Mouse (Mus musculus) testis, adult 2 months (tissue): Measurements from ENCODE around the gene Calu. TPM values are rescaled to one million over a fixed set of nuclear protein-coding genes. Genes with fewer than 3 reads are reported as not detected.

Experiments used
- H3K27ac ChIP-seq: fragments of 200-500 bp; 2 replicates; pipeline ENCODE4 v1.5.1; 2012; ENCODE audit warnings: low read depth, low read length; ENCODE audit not compliant: control insufficient read depth, insufficient read depth
- H3K27me3 ChIP-seq: fragments of 200-500 bp; 2 replicates; pipeline ENCODE4 v1.6.1; 2012; ENCODE audit warnings: mild to moderate bottlenecking, low read length, moderate library complexity; ENCODE audit not compliant: control insufficient read depth, insufficient read depth
- H3K36me3 ChIP-seq: fragments of 200-500 bp; 2 replicates; pipeline ENCODE4 v1.6.1; 2012; ENCODE audit warnings: mild to moderate bottlenecking, low read length; ENCODE audit not compliant: control insufficient read depth, insufficient read depth
- H3K4me1 ChIP-seq: fragments of 200-500 bp; 2 replicates; pipeline ENCODE4 v1.6.1; 2012; ENCODE audit warnings: low read length; ENCODE audit not compliant: control insufficient read depth, insufficient read depth
- H3K4me3 ChIP-seq: fragments of 200-500 bp; 2 replicates; pipeline ENCODE4 v1.5.1; 2012; ENCODE audit warnings: low read depth, mild to moderate bottlenecking, low read length, moderate library complexity, mixed read lengths; ENCODE audit not compliant: control insufficient read depth
- CTCF ChIP-seq: fragments of 200-500 bp; IDR thresholded peaks from 2 replicates; pipeline ENCODE4 v1.5.1; 2012; ENCODE audit warnings: low read depth, mild to moderate bottlenecking, inconsistent platforms, low read length, moderate library complexity; ENCODE audit not compliant: control insufficient read depth, insufficient read depth, insufficient replicate concordance
- POLR2A ChIP-seq: fragments of 200-500 bp; IDR thresholded peaks from 2 replicates; pipeline ENCODE4 v1.6.1; 2012; ENCODE audit warnings: low read depth, mild to moderate bottlenecking, inconsistent platforms, low read length, moderate library complexity; ENCODE audit not compliant: control insufficient read depth
- polyA plus RNA-seq: library from polyadenylated mRNA; depleted of rRNA; stranded (reverse); fragments of >200 nt; gene quantifications from 2 replicates; pipeline ENCODE4 v1.2.3, GENCODE M21; 2012

Gene Calu
- polyA plus RNA-seq, 1 experiment = 13.5 TPM

GRCm38 (mm10) chr6:29347189-29347588 is 680 bp upstream of the Calu start:
- Histone ChIP-seq H3K27ac (peak overlapping the region; percentile 90), H3K27me3 (no peaks in the 10 kb centered on the region), H3K4me3 (peak overlapping the region; percentile 99), H3K36me3 (no peaks in the 10 kb centered on the region), H3K4me1 (peaks cover 2% of the 10 kb centered on the region; the same call in 1 of the 2 replicates)
- TF ChIP-seq POLR2A = no peak
- no peak for TF ChIP-seq CTCF

DNA sequence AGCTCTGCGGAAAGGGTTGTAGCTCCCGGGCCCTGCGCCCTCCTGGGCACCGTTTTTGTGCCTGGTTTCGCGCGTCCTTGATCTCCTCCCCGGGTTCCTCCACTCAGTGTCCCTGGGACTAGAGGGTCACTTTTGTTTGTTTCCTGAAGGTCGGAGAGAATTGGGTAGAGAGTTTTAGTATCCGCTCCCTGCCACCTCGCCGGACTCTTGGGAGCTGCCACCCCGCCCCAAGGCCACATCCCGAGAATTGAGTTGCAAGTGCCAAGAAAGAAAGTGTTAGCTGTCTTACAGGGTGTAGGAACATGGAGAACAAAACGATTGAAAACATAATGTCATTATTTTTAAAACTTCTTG is 479 bp downstream of the Calu start:
- H3K36me3 ChIP-seq = no peaks in the 10 kb centered on the region
- no peak for TF ChIP-seq POLR2A
- no peak for TF ChIP-seq CTCF
- H3K27ac ChIP-seq = peak overlapping the region; percentile 87
- no peaks in the 10 kb centered on the region for H3K27me3 ChIP-seq
- peaks cover 2% of the 10 kb centered on the region; the same call in 1 of the 2 replicates for H3K4me1 ChIP-seq
- peak overlapping the region; percentile 99 for H3K4me3 ChIP-seq

- Histone ChIP-seq H3K27me3 (no peaks in the 10 kb centered on the region), H3K4me1 (peaks cover 2% of the 10 kb centered on the region; the same call in 1 of the 2 replicates), H3K36me3 (no peaks in the 10 kb centered on the region), H3K4me3 (no peak overlapping the region), H3K27ac (no peak overlapping the region)
- TF ChIP-seq POLR2A (no peak), CTCF (no peak)
Measured at GRCm38 (mm10) chr6:29351613-29352012, 3.7 kb downstream of the Calu start.

GRCm38 (mm10) chr6:29352816-29353215 is 4.9 kb downstream of the Calu start:
- Histone ChIP-seq H3K36me3 (no peaks in the 10 kb centered on the region; the same call in 1 of the 2 replicates), H3K4me1 (peaks cover 2% of the 10 kb centered on the region; the same call in 1 of the 2 replicates), H3K27ac (no peak overlapping the region), H3K27me3 (no peaks in the 10 kb centered on the region), H3K4me3 (no peak overlapping the region)
- TF ChIP-seq CTCF (no peak), POLR2A (no peak)

DNA sequence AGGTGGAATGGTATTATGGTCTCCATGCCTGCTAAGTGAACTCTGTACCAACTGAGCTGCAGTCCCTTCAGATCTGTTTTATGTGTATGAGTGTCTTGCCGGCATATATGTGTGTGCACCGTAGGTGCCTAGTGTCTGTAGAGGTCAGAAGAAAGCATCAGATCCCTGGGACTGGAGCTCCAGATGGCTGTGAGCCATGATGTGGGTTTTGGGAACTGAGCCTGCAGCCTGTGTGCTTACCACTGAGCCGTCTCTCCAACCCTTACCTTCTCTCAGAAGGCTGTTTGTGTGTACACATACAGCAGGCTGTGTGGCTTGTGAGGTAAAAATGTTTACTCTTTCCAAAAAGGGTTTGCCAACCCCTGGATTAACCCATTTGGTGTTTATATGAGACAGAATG is 11.5 kb downstream of the Calu start:
- H3K27me3 ChIP-seq = no peaks in the 10 kb centered on the region
- H3K27ac ChIP-seq = no peak overlapping the region
- H3K4me3 ChIP-seq = no peak overlapping the region
- no peaks in the 10 kb centered on the region; the same call in 1 of the 2 replicates for H3K36me3 ChIP-seq
- no peak for TF ChIP-seq CTCF
- no peak for TF ChIP-seq POLR2A
- no peaks in the 10 kb centered on the region for H3K4me1 ChIP-seq

GRCm38 (mm10) chr6:29360211-29360610 is 12.3 kb downstream of the Calu start:
- no peak for TF ChIP-seq POLR2A
- no peak for TF ChIP-seq CTCF
- Histone ChIP-seq H3K27me3 (no peaks in the 10 kb centered on the region), H3K4me1 (no peaks in the 10 kb centered on the region), H3K36me3 (no peaks in the 10 kb centered on the region; the same call in 1 of the 2 replicates), H3K4me3 (no peak overlapping the region), H3K27ac (no peak overlapping the region)

DNA sequence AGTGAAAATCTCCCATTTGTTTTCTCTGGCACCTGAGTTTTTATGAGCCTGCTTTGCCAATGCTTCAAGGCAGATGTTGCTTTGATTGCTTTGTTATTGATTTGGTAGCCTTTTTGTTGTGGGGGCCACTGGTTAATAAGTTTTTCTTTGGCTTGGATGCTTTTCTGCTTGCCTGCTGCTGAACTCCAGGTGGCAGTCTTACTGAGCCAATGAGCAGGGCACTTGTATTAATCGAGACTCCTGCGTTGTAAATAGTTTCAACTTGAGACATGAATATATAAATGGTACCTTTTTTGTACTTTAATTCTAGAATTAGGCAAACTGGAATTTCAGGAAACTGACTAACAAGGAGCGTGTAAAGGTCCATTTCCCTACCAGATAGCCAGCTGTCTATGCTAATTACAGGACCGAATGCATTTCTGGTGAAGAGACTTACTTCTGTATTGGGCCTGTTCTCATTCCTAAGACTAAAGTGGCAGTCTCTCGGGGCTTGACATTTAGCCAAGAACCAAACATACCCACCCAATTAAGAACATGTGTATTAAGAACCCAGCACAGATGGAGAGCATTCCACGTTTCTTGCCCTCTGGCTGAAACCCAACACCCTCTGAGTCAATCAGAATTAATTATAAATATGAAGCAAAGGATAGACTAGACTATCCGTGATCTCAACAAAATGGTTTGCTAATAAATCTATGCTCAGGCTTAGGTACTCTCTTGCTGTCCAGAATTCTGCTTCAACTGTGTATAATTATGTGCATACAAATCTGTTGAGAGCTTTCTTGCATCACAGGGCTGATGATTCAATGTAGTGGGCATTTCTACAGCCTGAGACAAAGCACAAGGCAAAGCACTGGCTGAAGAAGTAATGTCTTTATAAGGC is 14.6 kb downstream of the Calu start:
- no peak overlapping the region for H3K27ac ChIP-seq
- H3K4me1 ChIP-seq = no peaks in the 10 kb centered on the region
- no peak overlapping the region for H3K4me3 ChIP-seq
- no peaks in the 10 kb centered on the region for H3K27me3 ChIP-seq
- no peaks in the 10 kb centered on the region; the same call in 1 of the 2 replicates for H3K36me3 ChIP-seq
- TF ChIP-seq POLR2A (no peak), CTCF (no peak)
